8 mouse cellular contexts compared by ENCODE assay signal in genomic region chr2:30365281-30366069, GRCm38 (mm10). TPM values are rescaled to one million over a fixed set of nuclear protein-coding genes. Genes with fewer than 3 reads are reported as not detected.
A peak's percentile ranks its signal among the peaks of the same experiment; 100 is the strongest.
DNase-seq lines count a peak whose midpoint lies in the region; ATAC-seq and TF ChIP-seq lines count a peak whose summit lies in the region.

No protein-coding gene starts in this region.

- H3K27me3 ChIP-seq in lung, embryonic 15.5 days, result no peaks in the 10 kb centered on the region
- no peaks in the 10 kb centered on the region for H3K27me3 ChIP-seq in forebrain, embryonic 14.5 days (replicated peaks; ENCODE audit: control insufficient read depth, insufficient read depth, low read length)
- H3K27me3 ChIP-seq in limb, embryonic 10.5 days (ENCODE audit: low read depth, poor library complexity, severe bottlenecking), result no peaks in the 10 kb centered on the region
- H3K27me3 ChIP-seq in small intestine, adult 2 months (ENCODE audit: control insufficient read depth, insufficient read depth, low read length), result no peaks in the 10 kb centered on the region

- no peak for DNase-seq in lung, postnatal 25 days (ENCODE audit: low spot score)
- DNase-seq in forebrain, embryonic 14.5 days (ENCODE audit: low spot score), result no peak
- no peak for DNase-seq in limb, embryonic 10.5 days (ENCODE audit: low spot score)
- no peak for DNase-seq in right cerebral cortex, adult 18-20 months
- DNase-seq in layer of hippocampus, adult 11-12 months (ENCODE audit: low spot score), result no peak
- no peak for DNase-seq in spleen, postnatal 36 days (ENCODE audit: low spot score in 2 of 2)

- peak overlapping the region; percentile 89 for H3K9ac ChIP-seq in lung, embryonic 15.5 days
- H3K9ac ChIP-seq in forebrain, embryonic 14.5 days (ENCODE audit: low read length), result peak overlapping the region; percentile 77; the same call in 1 of the 2 replicates

- peaks cover 27% of the 10 kb centered on the region for H3K36me3 ChIP-seq in lung, embryonic 15.5 days
- peaks cover 35% of the 10 kb centered on the region for H3K36me3 ChIP-seq in forebrain, embryonic 14.5 days (ENCODE audit: control insufficient read depth, insufficient read depth, low read length)
- peaks cover 45% of the 10 kb centered on the region for H3K36me3 ChIP-seq in limb, embryonic 10.5 days
- peaks cover 27% of the 10 kb centered on the region for H3K36me3 ChIP-seq in small intestine, adult 2 months (ENCODE audit: control insufficient read depth, insufficient read depth, low read length)

- TF ChIP-seq CTCF in small intestine, adult 2 months (IDR thresholded peaks at IDR 0.05; ENCODE audit: extremely low read depth, insufficient read length, insufficient replicate concordance, low read depth, low read length), result no peak

- ATAC-seq in lung, embryonic 15.5 days (ENCODE audit: borderline replicate concordance, extremely low read depth, low FRiP score, low TSS enrichment), result no peak
- no peak for ATAC-seq in forebrain, embryonic 14.5 days

- no peak for TF ChIP-seq POLR2A in small intestine, adult 2 months (IDR thresholded peaks at IDR 0.05; ENCODE audit: low read depth, low read length)

- H3K4me2 ChIP-seq in lung, embryonic 15.5 days, result peak overlapping the region; percentile 85
- H3K4me2 ChIP-seq in forebrain, embryonic 14.5 days (ENCODE audit: low read length), result peak overlapping the region; percentile 95

- H3K4me1 ChIP-seq in lung, embryonic 15.5 days, result peaks cover 22% of the 10 kb centered on the region
- H3K4me1 ChIP-seq in forebrain, embryonic 14.5 days (ENCODE audit: control insufficient read depth, insufficient read depth, low read length), result peaks cover 6% of the 10 kb centered on the region
- peaks cover 16% of the 10 kb centered on the region for H3K4me1 ChIP-seq in limb, embryonic 10.5 days
- peaks cover 22% of the 10 kb centered on the region for H3K4me1 ChIP-seq in small intestine, adult 2 months (ENCODE audit: control insufficient read depth, insufficient read depth, insufficient read length, low read length)

- 88% methylated on average over 2 of the region's 2 CpGs for WGBS in lung, embryonic 15.5 days
- 89% methylated on average over 2 of the region's 2 CpGs for WGBS in forebrain, embryonic 14.5 days
- WGBS in limb, embryonic 10.5 days, result 90% methylated on average over 2 of the region's 2 CpGs
- 59% methylated on average over 2 of the region's 2 CpGs for WGBS in small intestine, adult 2 months

- H3K4me3 ChIP-seq in lung, embryonic 15.5 days, result peak overlapping the region; percentile 88
- H3K4me3 ChIP-seq in forebrain, embryonic 14.5 days (ENCODE audit: low read depth, low read length), result no peak overlapping the region
- H3K4me3 ChIP-seq in limb, embryonic 10.5 days, result peak overlapping the region; percentile 79
- H3K4me3 ChIP-seq in small intestine, adult 2 months (ENCODE audit: low read depth, low read length), result peak overlapping the region; percentile 85

- H3K9me3 ChIP-seq in lung, embryonic 15.5 days, result no peaks in the 10 kb centered on the region
- no peaks in the 10 kb centered on the region for H3K9me3 ChIP-seq in forebrain, embryonic 14.5 days (replicated peaks; ENCODE audit: control insufficient read depth, low read length)
- H3K9me3 ChIP-seq in limb, embryonic 10.5 days (replicated peaks), result no peaks in the 10 kb centered on the region

- no peak overlapping the region; the same call in 1 of the 2 replicates for H3K27ac ChIP-seq in lung, embryonic 15.5 days
- no peak overlapping the region for H3K27ac ChIP-seq in forebrain, embryonic 14.5 days (ENCODE audit: low read depth, low read length)
- H3K27ac ChIP-seq in limb, embryonic 10.5 days, result no peak overlapping the region
- H3K27ac ChIP-seq in small intestine, adult 2 months (ENCODE audit: insufficient read depth, low read depth, low read length), result peak overlapping the region; percentile 44; the same call in 1 of the 2 replicates

RNA-seq across cellular contexts. Expression of gene Miga2, which starts 1.4 kb away (rescaled TPM):
- polyA plus RNA-seq in lung, embryonic 15.5 days (2015; fragmentation: Nextera tagmentation; extraction: Ambion mirVana), result 21.2 and 24.2 TPM in 2 replicates
- 18.7 and 23.7 TPM in 2 replicates for polyA plus RNA-seq in forebrain, embryonic 14.5 days (2014; fragmentation: Nextera tagmentation; extraction: Ambion mirVana)
- polyA plus RNA-seq in limb, embryonic 10.5 days (2016; fragmentation: Nextera tagmentation; extraction: Ambion mirVana), result 30.8 and 33.3 TPM in 2 replicates
- polyA plus RNA-seq in small intestine, adult 2 months (2012; rRNA removed), result 28.7 and 33.4 TPM in 2 replicates

RNA-seq across cellular contexts. Expression of gene Sh3glb2, which starts 6.3 kb away (rescaled TPM):
- 74.3 and 80.3 TPM in 2 replicates for polyA plus RNA-seq in lung, embryonic 15.5 days (2015; fragmentation: Nextera tagmentation; extraction: Ambion mirVana)
- polyA plus RNA-seq in forebrain, embryonic 14.5 days (2014; fragmentation: Nextera tagmentation; extraction: Ambion mirVana), result 106 and 123 TPM in 2 replicates
- 76.5 and 90.3 TPM in 2 replicates for polyA plus RNA-seq in limb, embryonic 10.5 days (2016; fragmentation: Nextera tagmentation; extraction: Ambion mirVana)
- polyA plus RNA-seq in small intestine, adult 2 months (2012; rRNA removed), result 112 and 158 TPM in 2 replicates

RNA-seq across cellular contexts. Expression of gene Dolpp1, which starts 26.6 kb away (rescaled TPM):
- 37.7 and 46.9 TPM in 2 replicates for polyA plus RNA-seq in lung, embryonic 15.5 days (2015; fragmentation: Nextera tagmentation; extraction: Ambion mirVana)
- 48.1 and 57.8 TPM in 2 replicates for polyA plus RNA-seq in forebrain, embryonic 14.5 days (2014; fragmentation: Nextera tagmentation; extraction: Ambion mirVana)
- 37.6 and 45.4 TPM in 2 replicates for polyA plus RNA-seq in limb, embryonic 10.5 days (2016; fragmentation: Nextera tagmentation; extraction: Ambion mirVana)
- polyA plus RNA-seq in small intestine, adult 2 months (2012; rRNA removed), result 62.0 and 199 TPM in 2 replicates

RNA-seq across cellular contexts. Expression of gene Crat, which starts 50.1 kb away (rescaled TPM):
- 32.0 and 34.1 TPM in 2 replicates for polyA plus RNA-seq in lung, embryonic 15.5 days (2015; fragmentation: Nextera tagmentation; extraction: Ambion mirVana)
- 26.8 and 31.9 TPM in 2 replicates for polyA plus RNA-seq in forebrain, embryonic 14.5 days (2014; fragmentation: Nextera tagmentation; extraction: Ambion mirVana)
- 21.9 and 22.9 TPM in 2 replicates for polyA plus RNA-seq in limb, embryonic 10.5 days (2016; fragmentation: Nextera tagmentation; extraction: Ambion mirVana)
- polyA plus RNA-seq in small intestine, adult 2 months (2012; rRNA removed), result 77.8 and 176 TPM in 2 replicates

RNA-seq across cellular contexts. Expression of gene Ptpa, which starts 50.4 kb away (rescaled TPM):
- polyA plus RNA-seq in lung, embryonic 15.5 days (2015; fragmentation: Nextera tagmentation; extraction: Ambion mirVana), result 164 and 165 TPM in 2 replicates
- polyA plus RNA-seq in forebrain, embryonic 14.5 days (2014; fragmentation: Nextera tagmentation; extraction: Ambion mirVana), result 66.6 and 88.4 TPM in 2 replicates
- 172 and 177 TPM in 2 replicates for polyA plus RNA-seq in limb, embryonic 10.5 days (2016; fragmentation: Nextera tagmentation; extraction: Ambion mirVana)
- 55.4 and 102 TPM in 2 replicates for polyA plus RNA-seq in small intestine, adult 2 months (2012; rRNA removed)
